Mouse (Mus musculus): ENCODE results near the gene Gm20388.

DNA sequence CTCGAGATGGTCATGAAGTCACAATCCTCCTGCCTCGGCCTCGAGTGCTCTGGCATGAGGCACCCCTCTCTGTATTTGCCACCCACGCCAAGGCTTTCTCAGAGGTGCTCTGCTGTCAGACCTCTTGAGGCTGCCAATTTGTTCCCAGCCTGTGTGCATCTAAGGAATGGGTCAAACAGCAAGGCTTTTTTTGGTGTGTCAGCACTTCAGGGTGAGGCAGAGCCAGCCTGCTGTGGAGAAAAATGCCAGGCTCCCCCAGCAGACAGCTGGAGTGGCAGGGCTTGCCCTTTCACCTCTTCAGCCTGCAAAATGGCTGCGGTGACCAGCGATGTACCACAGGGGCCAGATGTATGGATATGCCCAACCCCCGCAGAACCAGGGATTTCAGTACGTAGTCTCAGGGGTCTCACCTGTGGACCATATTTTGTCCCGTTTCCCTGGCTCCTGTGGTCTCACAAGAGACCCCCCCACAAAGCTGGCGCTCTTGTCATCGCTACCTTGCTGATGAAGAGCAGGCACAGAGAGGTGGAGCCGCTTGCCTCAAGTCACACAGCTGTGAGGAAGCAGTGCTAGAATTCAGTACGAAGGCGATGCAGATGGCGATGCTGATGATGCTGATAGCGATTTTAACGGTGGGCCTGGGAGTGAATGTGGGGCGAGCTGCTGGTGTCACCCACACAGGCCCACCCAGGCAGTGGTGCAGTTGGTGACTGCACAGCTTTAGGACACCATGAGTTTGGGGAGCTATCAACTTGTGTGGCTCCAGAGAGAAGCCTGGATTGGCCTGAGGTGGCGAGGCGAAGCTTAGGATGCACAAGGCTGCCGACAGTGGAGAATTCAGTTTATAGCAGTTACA, 840.8 kb downstream of the Gm20388 start:
- TF ChIP-seq GATA1 (IDR thresholded peaks at IDR 0.05; ENCODE audit: low read length) (no peak), TAL1 (IDR thresholded peaks at IDR 0.05; ENCODE audit: low read length) (no peak)

Measured in erythroblast, embryonic 14.5 days (primary cell).